Mouse (Mus musculus): ENCODE data around the gene Cnih2. TPM values are rescaled to one million over a fixed set of nuclear protein-coding genes. Genes with fewer than 3 reads are reported as not detected.

Gene Cnih2
- polyA plus RNA-seq (2012; rRNA removed), result 463 and 505 TPM in 2 replicates

GRCm38 (mm10) chr19:5098363-5099143, at the start of gene Cnih2:
Cnih2 (minus strand) TSS chr19:5098521.

DNA sequence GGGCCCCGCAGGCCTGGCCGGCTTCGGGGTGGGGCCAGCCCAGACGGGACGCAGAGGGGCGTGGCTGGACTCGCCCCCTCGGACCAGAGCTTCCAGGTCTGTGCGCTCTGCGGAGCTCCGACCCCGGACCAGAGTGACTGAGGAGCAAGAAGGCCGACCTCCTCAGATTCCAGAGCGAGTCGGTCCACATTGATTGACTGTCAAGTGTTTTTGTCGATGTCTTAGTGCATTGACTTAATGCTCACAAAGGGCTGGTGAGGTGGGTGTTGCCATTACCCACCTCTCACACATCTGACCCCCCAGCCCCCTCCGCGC, 20.0 kb upstream of the Cnih2 start, which contains the start of gene Klc2:
Klc2 (minus strand) TSS at position 177 of the 315 bp plus-strand sequence.

GRCm38 (mm10) chr19:5106731-5107191, 8.4 kb upstream of the Cnih2 start, which contains the start of gene Rab1b:
Rab1b (minus strand) TSS chr19:5107072.

GRCm38 (mm10) chr19:5087884-5088728, 10.2 kb downstream of the Cnih2 start, which contains the start of gene Yif1a:
Yif1a (plus strand) TSS chr19:5088538.

GRCm38 (mm10) chr19:5085145-5085863, 13.0 kb downstream of the Cnih2 start, which contains the start of gene Tmem151a:
Tmem151a (minus strand) TSS chr19:5085531.

DNA sequence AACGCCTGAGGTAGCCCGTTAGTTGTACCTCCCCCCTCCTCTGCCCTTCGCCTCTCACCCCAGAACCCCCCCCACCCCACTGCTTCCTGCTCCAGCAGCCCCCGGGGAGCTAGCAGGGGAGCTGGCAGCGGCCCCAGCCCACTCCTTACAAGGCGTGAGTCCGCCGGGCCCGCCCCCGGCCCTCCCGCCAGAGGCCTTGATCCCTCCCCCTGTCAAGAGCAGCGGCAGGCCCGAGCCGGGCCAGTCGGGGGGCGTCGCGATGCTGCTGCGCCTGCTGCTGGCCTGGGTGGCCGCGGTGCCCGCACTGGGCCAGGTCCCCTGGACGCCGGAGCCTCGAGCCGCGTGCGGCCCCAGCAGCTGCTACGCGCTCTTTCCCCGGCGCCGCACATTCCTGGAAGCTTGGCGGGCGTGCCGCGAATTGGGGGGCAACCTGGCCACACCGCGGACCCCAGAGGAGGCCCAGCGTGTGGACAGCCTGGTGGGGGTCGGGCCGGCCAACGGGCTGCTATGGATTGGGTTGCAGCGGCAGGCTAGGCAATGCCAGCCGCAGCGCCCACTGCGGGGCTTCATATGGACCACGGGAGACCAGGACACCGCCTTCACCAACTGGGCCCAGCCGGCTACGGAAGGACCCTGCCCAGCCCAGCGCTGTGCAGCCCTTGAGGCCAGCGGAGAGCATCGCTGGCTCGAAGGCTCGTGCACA, 30.3 kb downstream of the Cnih2 start, which contains the start of gene Cd248:
Cd248 (plus strand) TSS at position 212 of the 703 bp plus-strand sequence.

GRCm38 (mm10) chr19:5050047-5050905, 48.0 kb downstream of the Cnih2 start, which contains the start of gene Rin1:
Rin1 (plus strand) TSS chr19:5050481.

Other genes with a start within 250 kb of the Cnih2 start
- gene Ctsf, start 243.4 kb downstream of the Cnih2 start, polyA plus RNA-seq (2012; rRNA removed), result 77.2 and 77.8 TPM in 2 replicates
- gene Actn3, start 220.6 kb downstream of the Cnih2 start, polyA plus RNA-seq (2012; rRNA removed), result 1.1 and 2.5 TPM in 2 replicates
- 34.2 and 37.1 TPM in 2 replicates for gene Zdhhc24, start 219.9 kb downstream of the Cnih2 start, polyA plus RNA-seq (2012; rRNA removed)
- gene Bbs1, start 191.9 kb downstream of the Cnih2 start, polyA plus RNA-seq (2012; rRNA removed), result 19.7 and 23.0 TPM in 2 replicates
- 89.2 and 90.6 TPM in 2 replicates for gene Dpp3, start 170.2 kb downstream of the Cnih2 start, polyA plus RNA-seq (2012; rRNA removed)
- gene Peli3, start 155.4 kb downstream of the Cnih2 start, polyA plus RNA-seq (2012; rRNA removed), result 11.6 and 14.6 TPM in 2 replicates
- gene Mrpl11, start 136.4 kb downstream of the Cnih2 start, polyA plus RNA-seq (2012; rRNA removed), result 93.3 and 102 TPM in 2 replicates
- 7.7 and 9.5 TPM in 2 replicates for gene Npas4, start 108.2 kb downstream of the Cnih2 start, polyA plus RNA-seq (2012; rRNA removed)
- gene Slc29a2, start 74.7 kb downstream of the Cnih2 start, polyA plus RNA-seq (2012; rRNA removed), result 39.3 and 39.8 TPM in 2 replicates
- gene B4gat1, start 59.7 kb downstream of the Cnih2 start, polyA plus RNA-seq (2012; rRNA removed), result 56.5 and 59.7 TPM in 2 replicates
- gene AC124502.3, start 59.6 kb downstream of the Cnih2 start, polyA plus RNA-seq (2012; rRNA removed), result 3.2 TPM in 2 replicates
- gene Brms1, start 57.2 kb downstream of the Cnih2 start, polyA plus RNA-seq (2012; rRNA removed), result 24.9 and 25.9 TPM in 2 replicates
- 3.1 and 3.9 TPM in 2 replicates for gene Rin1, start 48.0 kb downstream of the Cnih2 start, polyA plus RNA-seq (2012; rRNA removed)
- 8.3 and 9.9 TPM in 2 replicates for gene Cd248, start 30.4 kb downstream of the Cnih2 start, polyA plus RNA-seq (2012; rRNA removed)
- 24.0 and 25.4 TPM in 2 replicates for gene Tmem151a, start 13.0 kb downstream of the Cnih2 start, polyA plus RNA-seq (2012; rRNA removed)
- 48.7 and 56.5 TPM in 2 replicates for gene Yif1a, start 10.0 kb downstream of the Cnih2 start, polyA plus RNA-seq (2012; rRNA removed)
- 152 and 160 TPM in 2 replicates for gene Rab1b, start 8.6 kb upstream of the Cnih2 start, polyA plus RNA-seq (2012; rRNA removed)
- gene Klc2, start 20.0 kb upstream of the Cnih2 start, polyA plus RNA-seq (2012; rRNA removed), result 104 and 108 TPM in 2 replicates
- 50.6 and 57.1 TPM in 2 replicates for gene Pacs1, start 174.6 kb upstream of the Cnih2 start, polyA plus RNA-seq (2012; rRNA removed)
- gene Sf3b2, start 196.9 kb upstream of the Cnih2 start, polyA plus RNA-seq (2012; rRNA removed), result 142 and 151 TPM in 2 replicates
- 38.8 and 47.3 TPM in 2 replicates for gene Gal3st3, start 199.8 kb upstream of the Cnih2 start, polyA plus RNA-seq (2012; rRNA removed)
- gene Catsper1, start 237.2 kb upstream of the Cnih2 start, polyA plus RNA-seq (2012; rRNA removed), result not detected in 2 replicates